Mouse (Mus musculus): ENCODE measurements around the gene Fbxo48. TPM values are rescaled to one million over a fixed set of nuclear protein-coding genes. Genes with fewer than 3 reads are reported as not detected.

Fbxo48 gene
- polyA plus RNA-seq (2017; shearing (Covaris generic)) = under 1 TPM in 1 of 2 experiments, not detected in 1; 0.38 TPM

DNA sequence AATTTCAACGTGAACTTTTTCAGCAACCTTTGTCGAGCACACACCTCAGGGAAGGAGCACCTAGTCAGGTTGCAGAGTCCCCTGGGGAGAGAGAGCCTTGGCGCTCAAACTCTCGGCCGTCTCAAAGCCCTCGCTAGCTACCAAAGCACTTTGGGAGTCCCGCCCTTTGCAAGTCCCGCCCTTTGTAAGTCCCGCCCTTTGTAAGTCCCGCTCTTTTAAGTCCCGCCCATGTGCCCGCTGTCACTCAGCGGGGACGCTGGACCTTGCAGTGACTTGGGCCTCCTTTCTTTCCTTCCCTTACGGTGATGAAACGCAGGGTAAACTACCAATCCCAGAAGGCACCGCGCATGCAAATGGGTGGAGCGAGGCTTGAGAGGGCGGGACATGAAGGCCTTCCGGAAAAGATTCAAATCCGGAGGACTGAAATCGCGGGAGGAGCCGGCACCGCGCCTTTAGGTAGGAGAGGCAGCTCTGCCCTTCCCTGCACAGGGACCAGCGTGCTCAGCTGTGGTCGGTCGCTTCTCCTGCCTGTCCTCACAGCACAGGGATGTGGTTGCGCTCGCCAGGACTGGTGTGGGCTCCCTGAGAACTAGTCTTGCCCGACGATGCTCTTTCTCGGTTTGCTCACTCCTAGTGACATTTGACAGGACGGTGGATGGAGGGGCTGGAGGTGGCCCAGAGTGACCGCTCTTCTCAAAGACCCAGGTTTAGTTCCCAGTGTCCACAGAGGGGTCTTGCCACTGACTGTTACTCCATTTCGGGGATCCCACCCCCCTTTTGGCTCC, at the start of gene Fbxo48:
Fbxo48 (plus strand) TSS at position 400 of the 785 bp plus-strand sequence.
- peak; percentile 98 for ATAC-seq

DNA sequence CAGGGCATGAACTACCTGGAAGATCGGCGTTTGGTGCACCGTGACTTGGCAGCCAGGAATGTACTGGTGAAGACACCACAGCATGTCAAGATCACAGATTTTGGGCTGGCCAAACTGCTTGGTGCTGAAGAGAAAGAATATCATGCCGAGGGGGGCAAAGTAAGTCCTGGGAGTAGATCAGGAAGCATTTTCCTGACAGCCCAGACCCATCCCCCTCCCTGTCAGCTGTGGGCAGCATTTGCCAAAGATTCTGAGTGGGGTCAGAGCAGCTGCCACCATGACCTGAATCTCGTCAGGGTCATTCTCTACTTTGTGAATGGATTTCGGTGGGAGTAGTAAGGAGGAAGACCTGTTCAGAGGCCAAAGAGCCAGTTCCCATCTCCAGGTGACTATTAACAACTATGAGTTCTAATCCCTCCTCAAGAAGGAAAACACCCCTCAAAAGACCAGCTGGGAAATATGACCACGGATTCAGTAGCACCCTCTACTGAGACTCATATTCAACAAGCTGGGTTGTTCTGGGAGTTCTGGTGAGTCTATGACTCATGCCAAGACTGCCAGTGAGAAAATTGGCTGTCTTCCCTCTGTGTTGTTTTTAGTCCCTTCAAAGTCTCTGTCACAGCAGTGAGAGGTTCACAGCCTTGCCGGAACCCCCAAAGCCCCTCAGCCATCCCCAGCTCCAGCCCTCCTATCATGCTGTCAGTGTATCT, 46.7 kb upstream of the Fbxo48 start:
- no peak for ATAC-seq

DNA sequence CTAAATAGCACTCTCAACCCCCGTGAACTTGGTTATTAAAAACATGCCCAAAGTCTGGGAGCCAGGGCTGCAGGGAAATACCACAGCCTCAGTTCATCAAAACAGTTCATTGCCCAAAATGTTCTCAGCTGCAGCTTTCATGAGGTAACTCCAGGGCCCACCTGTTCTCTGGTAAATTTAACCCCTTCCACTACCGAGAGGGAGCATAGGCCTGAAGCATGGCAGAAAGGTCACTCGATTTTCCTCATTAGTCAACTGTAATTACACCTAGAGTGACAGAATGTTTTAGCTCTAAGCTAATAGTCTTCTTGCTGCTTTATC, 46.2 kb upstream of the Fbxo48 start:
- no peak for ATAC-seq

DNA sequence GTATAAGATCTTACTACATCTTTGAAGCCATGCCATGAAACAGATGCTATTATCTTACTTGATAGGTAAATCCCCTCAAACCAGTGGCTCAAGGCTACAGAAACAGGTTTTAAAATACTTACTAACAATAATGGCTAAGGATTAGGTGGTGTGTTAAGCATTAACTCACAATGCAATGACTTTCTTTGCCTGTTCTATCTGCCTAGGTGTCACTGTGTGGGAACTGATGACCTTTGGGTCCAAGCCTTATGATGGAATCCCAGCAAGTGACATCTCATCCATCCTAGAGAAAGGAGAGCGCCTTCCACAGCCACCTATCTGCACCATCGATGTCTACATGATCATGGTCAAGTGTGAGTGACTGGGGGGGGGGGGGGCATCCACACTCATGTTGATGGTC, 44.6 kb upstream of the Fbxo48 start:
- no peak for ATAC-seq

DNA sequence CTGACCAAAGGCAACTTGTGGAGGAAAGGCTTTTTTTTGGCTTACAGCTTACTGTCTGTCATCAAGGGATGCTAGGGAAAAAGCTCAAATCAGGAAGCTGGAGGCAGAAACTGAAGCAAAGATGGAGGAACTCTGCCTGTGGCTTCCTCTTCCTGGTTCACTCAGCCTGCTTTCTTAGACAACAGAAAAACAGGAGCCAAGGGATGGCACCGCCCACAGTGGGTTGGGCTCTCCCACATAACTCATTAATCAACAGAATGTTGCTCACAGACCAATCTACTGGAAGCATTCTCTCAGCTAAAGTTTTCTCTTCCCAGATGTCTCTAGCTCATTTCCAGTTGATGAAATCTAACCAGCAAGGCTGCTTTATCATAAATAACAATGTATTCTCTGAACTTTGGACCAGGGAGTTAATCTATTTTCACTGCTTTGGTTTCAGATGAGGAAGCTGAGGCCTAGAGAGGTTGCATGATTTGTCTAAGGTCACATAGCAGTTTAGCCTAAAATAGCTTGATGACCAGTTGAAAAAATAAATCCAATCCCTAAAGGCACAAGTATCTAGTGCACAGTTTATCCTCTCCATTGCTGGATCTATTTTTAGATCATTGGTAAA, 43.6 kb upstream of the Fbxo48 start:
- ATAC-seq = no peak

DNA sequence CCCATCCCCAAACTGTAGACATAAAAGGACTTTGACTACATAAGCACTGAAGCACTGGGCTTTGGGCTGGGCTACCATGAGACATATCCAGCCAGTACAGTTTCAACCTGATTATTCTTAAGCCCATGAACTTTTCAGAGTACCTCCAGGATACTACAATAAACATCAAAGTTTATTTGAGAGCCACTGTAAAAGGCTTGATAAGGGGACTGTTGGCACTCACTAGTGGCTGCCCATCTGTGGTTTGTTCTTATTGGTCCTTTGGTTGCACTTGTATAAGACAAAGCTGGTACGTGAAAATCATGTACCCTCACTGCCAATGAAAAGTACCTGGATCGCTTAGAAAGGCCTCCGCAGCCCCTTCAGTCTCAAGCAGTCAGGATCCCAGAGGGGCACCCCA, 36.4 kb upstream of the Fbxo48 start:
- ATAC-seq = no peak

DNA sequence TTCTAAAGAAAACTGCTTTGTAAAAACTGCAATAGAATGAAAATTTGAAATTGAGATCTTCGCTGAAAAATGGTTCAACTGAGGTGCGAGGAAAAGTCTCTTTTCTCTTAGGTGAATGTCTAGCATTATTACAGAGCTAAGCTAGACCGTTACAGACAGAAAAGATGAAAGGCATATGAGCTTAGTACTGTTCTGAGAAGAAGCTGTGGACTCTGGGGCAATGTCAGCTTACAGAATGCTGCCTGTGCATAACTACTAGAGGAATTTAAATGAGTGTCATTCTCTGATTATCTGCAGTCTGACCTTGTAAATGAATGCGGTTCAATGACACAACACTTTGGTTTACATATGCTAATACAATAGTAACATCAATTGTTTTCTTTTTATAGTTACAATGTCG, 35.3 kb upstream of the Fbxo48 start:
- ATAC-seq = no peak

DNA sequence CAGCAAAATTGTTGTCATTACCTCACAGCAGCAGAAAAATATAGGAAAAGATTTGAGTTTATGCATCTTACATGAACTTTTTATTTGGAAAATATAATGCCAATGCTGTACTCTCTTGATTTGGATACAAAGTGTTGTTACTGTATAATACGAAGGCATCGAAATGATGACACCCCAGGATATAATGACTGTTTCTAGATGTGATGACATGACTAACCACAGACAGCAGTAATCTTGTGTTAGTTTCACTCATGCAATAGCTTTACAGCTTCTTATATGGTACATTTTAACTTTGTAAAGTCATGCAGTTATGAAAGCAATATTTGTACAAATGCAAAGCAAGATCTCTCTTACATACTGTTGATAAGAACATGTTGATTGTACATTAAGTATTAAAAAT, 33.7 kb upstream of the Fbxo48 start:
- no peak for ATAC-seq

DNA sequence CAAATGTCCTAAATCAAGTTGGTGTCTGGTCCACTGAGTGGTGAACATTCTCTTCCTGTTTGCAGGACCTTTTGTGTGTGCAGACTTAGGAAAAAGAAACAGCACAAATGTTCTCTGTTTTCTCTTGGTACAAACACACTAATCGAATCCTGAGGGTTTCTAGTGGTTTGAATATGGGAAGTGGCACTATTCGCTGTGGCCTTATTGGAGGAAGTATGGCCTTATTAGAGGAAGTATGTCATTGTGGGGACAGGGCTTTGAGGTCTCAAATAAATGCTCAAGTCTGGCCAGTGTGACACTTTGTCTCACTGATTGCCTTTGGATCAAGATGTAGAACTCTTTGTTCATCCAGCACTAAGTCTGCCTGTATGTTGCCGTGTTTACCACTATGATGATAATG, 19.0 kb upstream of the Fbxo48 start:
- ATAC-seq = no peak

DNA sequence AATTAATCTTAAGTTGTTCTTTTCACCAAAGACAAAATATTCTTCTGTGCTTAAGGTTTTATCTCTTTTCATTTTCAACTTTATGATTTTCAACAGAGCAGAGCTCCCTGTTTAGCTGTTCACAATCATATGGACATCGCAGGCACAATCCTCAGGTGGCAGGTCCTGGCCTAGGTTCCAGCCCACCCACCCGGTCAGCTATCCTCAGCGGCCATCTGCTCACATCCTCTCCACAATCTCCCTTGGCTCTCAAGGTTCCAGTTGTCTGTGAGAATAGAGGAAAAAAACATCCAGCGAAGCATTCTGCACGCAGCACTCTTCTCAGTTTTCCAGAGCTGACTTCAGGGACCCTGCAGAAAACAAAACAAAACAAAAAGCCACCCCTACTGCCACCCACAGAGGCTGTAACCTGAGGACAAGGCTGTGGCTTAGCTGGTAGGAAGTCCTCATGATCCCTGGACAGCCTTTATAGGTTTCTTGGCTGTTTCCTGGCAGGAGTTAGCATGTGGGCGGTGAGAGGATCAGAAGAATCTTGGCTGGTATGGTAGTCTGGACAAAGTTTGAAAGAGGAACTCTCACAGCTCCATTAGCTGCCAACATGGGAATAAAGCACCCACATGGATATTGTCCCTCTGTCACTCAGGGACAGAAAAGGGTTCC, 15.5 kb upstream of the Fbxo48 start:
- ATAC-seq = no peak

DNA sequence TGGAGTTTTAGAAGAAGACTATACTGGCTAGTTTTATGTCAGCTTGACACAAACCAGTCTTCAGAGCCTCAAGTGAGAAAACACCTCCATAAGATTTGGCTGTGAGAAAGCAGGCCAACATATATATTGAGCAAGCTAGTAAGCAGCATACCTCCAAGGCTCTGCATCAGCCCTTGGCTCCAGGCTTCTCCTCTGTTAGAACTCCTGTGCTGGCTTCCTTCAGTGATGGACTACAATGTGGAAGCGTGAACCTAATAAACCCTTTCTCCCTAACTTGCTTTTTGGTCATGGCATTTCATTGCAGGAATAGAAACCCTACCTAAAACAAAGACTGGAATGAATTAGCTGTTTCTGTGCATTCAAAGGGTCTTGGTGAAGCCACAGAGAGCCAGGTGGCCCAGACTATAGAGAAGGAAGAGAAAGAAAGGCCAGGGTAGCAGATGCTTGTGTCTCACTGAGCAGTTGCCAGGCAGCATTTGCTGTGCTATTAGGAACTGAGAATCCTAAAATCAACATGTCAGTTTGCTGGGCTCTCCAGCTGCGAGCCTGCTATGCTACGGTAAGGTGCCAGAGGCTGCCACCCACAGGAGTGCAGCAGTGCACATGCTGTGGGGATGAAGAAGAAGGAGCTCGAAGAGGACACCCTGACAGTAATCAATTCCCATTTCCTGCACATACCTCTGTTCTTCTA, 9.9 kb upstream of the Fbxo48 start:
- ATAC-seq = no peak

DNA sequence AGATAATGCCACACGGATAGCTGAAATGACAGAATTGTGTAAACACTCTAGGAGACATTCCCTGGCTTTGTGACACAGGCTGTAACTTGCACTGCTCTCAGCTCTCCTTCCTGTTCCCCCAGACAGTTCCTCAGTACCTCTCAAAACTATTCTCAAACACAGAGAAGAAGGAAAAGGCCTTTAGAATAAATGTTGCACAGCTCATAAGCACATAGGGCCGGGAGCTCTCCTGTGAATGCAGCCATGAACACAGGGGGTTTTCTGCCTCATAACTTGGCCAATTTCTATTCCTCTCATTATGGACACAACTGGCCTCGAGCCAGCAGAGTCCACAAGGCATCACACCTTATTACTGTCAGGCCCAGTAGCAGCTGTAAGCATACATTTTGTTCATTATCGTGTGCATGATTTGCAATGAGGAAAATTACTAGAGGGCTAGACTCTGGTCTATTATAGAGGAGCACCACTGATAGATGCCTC, 9.2 kb upstream of the Fbxo48 start:
- ATAC-seq = no peak

DNA sequence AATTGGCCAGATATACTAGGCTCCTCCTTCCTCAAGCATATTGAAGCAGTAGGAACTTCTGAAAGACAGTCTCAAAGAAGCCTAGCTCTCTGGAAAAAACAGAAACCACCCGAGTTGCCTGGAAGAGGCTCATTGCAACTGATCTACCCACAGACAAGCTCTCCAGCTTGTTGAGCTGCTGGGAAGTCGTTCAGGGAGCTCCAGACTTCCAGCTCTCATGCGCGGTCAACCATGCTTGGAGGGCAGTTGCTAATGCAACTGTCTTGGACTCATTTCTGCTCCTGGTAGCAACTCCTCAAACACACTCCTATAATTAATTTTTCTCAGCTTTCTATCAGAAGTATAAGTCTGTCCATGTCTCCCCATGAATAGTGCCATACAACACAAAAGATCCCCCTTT, 8.2 kb upstream of the Fbxo48 start:
- ATAC-seq = no peak

DNA sequence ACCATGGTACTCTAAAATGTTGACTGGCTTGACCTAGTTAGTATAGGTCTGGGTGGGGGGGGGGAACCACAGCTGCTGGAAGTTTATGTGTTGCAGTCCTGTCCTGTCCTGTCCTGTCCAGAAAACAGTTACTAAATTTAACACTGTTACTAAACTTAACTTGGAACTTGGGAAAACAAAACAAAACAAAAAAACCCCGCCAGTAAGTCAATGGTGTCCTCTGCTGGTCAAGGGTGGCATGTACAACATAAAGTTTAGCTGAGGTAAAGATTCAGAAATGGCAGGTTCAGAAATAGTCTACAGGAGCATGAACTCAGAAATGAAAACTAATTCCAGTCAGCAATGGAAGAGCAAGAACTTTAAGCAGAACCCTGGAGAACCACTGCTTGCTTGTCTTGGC, 2.4 kb upstream of the Fbxo48 start:
- ATAC-seq = no peak

DNA sequence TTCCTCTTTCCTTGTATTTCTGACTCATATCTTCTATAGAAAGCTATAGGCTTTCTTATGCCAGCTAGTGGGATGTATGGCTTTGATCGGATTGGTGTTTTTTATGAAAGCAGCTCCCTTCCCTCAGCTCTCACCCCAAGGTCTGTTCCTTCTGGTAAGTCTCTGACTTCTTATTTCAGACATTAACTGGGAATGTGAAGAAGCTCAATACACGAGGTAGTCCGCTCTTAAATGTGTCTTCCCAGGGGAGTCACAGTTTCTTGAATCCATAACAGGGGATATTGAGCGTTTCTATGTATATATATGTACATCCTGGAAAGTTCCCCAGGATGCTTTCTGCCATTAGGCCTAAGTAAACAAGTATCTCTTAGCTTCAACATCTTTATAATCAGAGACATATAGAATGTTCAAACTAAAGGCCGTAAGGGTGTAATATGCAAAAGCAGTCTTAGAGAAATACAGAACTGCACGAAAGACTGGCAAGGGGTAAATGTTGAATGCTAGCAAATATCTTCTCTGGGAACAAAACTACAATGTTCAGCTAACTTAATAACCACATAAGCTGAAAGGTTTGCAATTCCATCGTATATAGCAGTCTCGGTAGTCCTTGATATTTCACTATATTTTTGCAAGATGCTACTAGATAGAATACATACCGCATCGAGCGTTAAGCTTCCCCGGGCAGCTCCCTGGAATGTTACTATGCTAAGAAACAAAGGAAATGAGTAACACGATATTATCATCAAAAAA, 774 bp upstream of the Fbxo48 start:
- no peak for ATAC-seq

DNA sequence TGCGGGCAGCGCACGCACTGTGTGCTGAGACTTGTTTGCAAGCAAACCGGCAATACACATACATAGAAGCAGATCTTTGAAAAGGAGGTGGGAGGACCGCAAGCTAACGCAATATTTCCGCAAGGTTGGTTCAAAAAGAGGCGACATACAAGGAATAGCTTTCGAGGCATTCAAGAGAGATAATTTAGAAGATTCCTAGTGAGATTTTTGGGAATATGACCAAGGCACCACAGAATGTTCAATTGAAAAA, 511 bp downstream of the Fbxo48 start:
- no peak for ATAC-seq

DNA sequence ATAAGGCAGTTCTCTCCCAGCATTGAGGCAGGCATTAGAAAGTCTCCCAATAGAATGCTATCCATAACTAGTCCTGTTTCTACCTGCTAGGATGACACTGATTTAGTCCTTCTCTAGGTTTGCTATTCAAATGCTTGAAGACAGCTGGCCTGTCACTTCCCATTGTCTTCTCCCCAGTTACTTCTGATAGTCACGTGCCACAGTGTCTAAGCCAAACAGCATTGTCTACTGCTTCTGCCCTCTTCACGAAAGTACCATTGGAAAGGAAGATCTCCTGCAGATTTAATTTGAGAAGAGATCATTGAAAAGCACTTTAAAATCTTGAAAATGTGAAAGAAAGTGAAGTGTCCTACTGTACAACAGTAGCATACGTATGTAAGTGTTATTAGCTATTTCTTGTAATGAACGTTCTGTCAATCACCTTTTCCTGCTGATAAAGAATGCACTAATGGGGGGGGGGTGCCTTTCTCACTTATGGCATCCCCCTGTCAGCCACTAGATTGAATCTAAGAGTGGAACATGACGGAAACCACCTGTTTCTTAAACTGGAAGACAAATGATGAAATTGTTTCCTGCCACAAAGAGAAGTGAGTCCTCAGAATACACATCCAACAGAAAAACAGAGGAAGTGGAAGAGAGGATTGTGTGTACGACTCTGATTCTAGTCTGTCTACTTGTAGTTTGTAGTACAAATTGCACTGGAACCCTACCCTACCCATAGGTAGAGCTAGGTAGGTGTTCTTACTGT, 5.1 kb downstream of the Fbxo48 start:
- peak; percentile 65 for ATAC-seq

DNA sequence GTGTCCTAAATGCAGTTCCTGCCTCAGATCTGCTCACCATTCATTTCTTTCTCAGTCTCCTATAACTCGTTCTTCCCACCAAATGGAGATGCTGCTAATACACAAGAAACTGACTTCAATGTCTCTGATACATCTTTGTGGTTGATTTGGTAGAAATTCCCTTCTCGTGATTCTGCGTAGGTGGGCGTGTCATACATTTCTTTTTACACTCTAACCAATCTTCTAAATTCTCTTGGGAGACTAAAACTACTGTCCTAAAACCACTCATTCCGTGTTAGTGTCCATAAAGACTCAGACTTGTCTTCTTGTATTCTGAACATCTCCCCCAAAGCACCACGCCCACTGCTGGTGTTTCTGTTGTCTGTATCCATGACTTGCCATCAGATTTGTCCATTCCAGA, 5.9 kb downstream of the Fbxo48 start:
- peak; percentile 38 for ATAC-seq

DNA sequence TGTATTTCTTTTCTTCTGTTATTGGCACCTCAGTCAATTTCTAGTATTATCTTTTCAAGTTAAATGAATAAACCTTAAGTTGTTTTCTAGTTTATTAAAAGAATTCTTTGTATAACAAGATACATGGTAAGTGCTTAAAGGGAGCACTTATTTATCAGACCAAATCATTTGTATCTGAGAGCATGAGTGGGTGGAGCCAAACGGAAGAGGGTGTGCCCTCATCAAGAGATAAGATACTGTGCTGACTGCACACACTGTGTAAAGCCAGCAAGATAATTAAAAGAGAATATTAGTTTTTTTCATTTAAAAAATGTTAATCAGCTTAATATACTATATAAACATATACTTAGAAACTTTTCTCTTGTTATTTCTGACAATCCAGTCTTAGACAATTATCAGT, 7.3 kb downstream of the Fbxo48 start:
- ATAC-seq = no peak

DNA sequence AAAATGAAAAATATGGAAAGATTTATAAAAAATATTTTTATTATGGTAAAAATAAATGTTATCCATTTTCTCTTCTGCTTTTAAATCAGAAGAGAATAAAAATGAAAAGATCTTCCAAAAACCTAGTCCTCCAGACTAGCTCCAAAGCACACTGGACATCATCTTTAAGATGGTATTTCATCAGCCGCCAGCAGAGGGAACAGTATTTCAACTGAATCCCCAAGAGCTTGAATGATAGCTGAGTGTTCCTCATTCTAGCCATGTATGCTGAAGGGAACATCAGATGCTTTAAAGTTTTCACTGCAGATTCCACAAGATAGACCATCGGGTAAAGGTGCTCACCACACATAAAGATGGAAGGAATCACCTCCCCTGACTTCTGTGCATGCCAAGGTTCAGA, 16.6 kb downstream of the Fbxo48 start:
- peak; percentile 47 for ATAC-seq

DNA sequence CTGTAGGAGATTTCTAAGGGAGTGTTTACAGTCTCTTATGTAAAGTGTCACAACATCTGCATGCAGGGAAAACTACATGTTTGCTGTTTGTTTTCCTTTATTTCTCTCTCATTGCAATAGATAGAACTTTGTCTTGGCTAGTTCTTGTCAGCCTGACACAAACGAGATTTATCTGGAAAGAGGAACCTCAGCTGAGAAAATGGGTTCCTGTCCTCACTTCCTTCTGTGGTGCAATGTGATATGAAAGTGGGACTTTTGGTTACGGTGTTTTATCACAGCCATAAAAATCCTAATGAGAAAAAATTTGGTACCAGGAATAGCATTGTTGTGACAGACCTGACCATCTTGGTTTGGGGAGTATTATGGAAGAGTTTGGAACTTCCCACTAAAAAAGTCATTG, 18.5 kb downstream of the Fbxo48 start:
- no peak for ATAC-seq

DNA sequence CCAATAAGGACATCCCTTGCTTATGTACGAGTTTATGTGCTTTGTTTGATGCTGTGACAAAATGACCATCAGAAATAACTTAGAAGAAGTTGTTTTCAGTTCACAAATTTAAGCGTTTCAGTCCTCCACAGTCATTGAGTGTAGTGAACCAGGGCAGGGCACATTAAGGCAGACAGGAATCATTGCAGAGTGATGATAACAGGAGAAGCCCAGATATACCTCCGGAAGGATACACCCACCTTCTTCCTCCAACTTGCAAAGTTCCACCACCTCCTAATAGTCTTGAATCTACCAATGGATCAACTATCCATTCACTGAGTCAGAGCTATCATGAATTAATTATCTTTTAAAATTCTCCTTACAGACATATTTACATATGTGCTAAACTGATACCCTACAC, 20.9 kb downstream of the Fbxo48 start:
- ATAC-seq = no peak

Measured in CD4-positive, CD25-positive, alpha-beta regulatory T cell, adult 4 months (primary cell).